Mouse (Mus musculus) cerebellum, adult 18-20 months (tissue): Measurements from ENCODE around the gene Gli2.

Experiments used
- DNase-seq, 2 experiments: peaks; one replicate each; pipeline ENCODE4 v3.0.0; 2021

Gli2 gene

GRCm38 (mm10) chr1:118940269-118940840, 113.1 kb downstream of the Gli2 start:
- DNase-seq: no peak

- no peak for DNase-seq
Observed at GRCm38 (mm10) chr1:118938206-118938605, 115.2 kb downstream of the Gli2 start.

- DNase-seq: no peak
Observed at GRCm38 (mm10) chr1:118936108-118936507, 117.3 kb downstream of the Gli2 start.

GRCm38 (mm10) chr1:118935518-118935917, 117.9 kb downstream of the Gli2 start:
- no peak for DNase-seq

GRCm38 (mm10) chr1:118932167-118932566, 121.3 kb downstream of the Gli2 start:
- DNase-seq: no peak

DNA sequence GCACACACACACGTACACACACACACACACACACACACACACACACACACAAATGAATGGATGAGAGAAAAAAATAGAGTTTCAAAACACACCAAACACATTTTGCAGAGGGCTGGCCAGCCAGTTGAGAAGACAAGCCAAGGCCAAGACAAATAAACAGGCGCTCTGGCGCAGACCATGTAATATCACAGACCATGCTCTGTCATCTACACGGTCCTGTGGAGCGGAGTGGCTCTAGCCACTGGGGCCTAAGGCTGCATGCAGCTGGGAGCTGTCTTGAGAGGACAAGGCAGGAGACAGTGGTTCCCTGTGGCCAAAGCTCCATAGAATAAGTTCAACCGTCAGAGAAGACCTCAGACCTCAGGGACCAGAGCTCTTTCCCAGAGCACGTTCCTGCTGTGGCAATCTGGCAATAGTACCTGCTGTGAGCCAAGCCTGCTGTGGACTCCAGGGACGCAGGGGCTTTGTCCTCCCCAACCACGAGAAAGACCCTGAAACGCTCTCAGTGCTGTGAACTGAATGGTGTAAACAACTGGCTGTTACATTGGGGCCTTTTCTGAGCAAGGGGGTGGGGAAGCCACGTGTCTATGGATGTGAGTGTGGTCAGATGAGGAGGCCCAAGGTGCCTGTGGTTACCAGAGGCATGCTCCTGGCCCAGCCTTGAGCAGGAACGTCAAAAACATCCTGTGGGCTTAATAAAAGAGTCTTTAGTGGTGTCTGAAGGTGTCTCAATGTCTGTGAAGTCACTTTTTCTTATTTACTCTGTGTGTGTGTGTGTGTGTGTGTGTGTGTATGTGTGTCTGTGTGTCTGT, 125.7 kb downstream of the Gli2 start:
- no peak for DNase-seq

- DNase-seq: no peak
Observed at GRCm38 (mm10) chr1:118926556-118926955, 126.9 kb downstream of the Gli2 start.

- DNase-seq: peak in 1 of 2 experiments; percentile 20
Observed at GRCm38 (mm10) chr1:118922189-118922588, 131.2 kb downstream of the Gli2 start.

DNA sequence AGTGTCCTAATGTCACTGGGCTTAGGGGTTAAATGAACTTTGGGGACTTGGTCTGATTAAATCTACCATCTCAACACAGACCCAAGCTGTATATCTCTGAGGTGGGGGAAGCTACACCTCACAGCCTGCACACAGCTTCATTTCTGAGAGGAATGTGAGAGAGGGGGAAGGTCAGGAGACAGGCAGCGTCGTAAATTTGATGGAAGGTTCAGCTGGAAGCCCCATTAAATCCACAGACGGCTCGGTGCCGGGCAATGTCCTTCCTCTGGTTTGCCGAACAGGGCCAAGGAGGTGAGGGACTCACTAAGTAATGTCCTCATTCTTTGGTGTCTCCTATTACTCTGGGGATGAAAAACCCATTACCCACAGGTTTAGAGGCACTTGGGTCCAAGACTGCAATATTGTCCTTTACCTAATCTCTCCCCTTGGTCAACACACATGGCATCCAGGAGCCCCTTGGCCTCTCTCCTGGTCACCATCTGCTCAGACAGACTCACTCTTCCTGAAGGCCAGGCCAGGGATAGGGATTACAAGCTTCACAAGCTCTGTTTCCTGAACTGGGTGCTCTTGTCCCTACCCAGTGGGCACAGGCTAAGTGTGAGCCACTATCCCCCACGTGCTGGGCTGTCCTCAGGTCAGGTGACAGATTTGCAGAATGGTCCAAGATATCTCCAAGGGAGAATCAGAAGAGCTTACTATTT, 135.7 kb downstream of the Gli2 start:
- peak; percentile 23 to 44 for DNase-seq

- no peak for DNase-seq
Observed at GRCm38 (mm10) chr1:118916477-118917075, 136.8 kb downstream of the Gli2 start.

DNA sequence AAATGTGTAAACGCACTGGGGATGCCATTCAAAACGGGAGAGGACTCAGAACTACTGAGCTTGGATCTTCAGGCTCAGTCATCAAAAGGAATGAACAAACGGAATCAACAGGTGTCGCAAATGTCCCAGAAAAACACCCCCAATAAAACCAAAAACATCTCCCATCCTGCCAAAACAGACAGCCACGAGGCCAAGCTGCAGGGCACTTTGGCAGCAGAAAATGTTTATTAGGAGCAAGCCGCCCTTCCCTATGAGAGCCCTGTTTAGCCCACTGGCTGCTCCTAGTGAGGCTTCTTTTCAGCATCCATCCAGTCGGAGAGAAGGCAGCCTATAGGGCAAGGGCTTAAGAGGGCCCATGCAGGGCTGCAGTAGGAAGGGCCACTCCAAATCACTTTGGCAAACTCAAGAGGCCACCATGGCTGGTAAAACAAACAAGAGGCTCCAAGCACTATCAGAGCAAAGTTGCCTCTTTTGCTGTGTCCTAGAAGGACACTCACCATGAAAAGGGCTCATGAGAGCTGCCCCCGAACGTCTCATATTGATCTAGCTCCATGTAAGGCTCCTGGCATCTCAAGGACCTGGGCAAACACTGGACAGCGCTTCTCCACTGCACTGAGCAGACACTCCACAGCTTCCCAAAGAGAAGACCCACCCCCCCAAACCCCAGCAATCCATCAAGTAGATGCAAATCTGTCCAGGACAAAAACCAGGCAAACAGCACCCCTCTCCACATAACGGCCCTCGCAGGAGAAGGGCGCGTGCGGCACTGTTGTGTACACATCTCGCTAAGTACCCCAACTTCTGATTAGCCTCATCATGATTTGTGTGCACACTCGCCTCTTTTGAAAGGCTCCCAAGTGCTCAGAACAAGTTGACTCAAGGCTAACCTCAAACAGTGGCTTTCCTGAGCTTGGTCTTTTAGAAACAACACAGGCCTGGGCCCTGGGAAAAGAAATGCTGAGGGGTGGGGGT, 139.7 kb downstream of the Gli2 start:
- DNase-seq: no peak

- DNase-seq: no peak
Observed at GRCm38 (mm10) chr1:118912929-118913328, 140.5 kb downstream of the Gli2 start.

DNA sequence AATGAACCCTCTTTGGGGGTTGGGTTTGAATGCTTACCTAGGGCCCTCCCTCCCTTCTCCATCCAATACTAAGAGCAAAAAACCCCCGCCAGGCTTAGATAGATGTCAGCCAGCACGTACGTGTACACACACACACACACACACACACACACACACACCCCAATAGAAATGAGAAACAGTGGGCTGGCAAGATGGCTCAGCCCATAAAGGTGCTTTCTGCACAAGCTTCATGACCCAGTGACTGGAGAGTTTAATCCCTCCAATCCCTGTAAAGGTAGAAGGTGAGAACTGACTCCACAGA, 142.0 kb downstream of the Gli2 start:
- no peak for DNase-seq

- DNase-seq: no peak
Observed at GRCm38 (mm10) chr1:118910693-118911426, 142.6 kb downstream of the Gli2 start.

DNA sequence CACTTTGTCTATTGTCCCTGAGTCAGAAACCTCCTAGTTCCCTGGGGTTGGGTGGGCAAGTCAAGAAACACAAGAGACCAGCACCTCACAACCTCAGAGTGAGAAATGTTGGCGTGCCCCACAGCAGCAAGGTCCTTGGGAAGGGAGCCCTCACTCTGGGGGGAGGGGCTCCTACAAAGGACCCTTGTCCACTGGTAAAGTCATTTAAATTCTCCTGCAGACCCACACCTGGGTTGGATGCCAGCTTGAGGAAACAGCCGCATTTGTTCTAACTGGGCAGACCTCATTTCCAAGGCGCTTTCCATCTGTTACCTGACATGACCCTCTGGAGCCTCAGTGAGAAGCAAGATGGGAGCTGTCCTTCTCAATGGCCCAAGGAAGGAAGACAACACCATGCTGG, 144.4 kb downstream of the Gli2 start:
- no peak for DNase-seq

DNA sequence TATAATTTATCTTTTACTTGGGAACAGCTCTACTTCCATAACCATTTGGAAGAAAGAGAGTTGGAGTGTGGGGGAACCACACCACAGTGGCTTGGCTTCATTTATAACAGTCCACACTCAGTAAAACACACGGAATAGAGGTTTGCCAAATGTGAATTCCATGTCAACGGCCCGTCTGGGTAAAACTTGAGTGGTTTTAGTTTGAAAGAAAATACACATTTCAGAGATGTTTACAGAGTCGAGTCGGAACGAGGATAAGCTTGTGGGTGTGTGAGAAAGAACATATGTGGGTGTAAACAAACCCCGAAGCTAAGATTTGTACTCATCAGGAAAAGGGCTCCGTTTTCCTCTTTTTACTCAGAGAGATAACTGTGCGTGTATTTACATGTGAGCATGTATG, 145.8 kb downstream of the Gli2 start:
- no peak for DNase-seq

DNA sequence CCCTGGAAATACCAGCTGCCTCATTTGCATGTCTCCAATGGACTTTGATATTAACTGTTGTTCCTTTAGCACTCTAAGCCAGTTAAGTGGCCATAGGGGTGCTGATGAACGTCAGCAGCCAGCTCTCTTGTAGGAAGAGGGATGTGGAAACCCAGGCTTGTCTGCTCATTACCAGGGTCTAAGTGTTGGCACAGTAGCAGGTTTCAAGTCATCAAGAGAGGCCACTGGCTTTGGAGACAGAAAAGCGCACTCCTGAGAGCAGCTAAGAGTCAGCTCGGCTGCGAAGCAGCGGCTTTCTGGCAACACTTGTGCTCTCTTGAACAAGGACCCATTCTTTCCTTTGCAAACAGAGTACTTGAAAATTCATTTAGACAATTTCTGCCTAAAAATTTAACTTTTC, 148.1 kb downstream of the Gli2 start:
- DNase-seq: no peak

DNA sequence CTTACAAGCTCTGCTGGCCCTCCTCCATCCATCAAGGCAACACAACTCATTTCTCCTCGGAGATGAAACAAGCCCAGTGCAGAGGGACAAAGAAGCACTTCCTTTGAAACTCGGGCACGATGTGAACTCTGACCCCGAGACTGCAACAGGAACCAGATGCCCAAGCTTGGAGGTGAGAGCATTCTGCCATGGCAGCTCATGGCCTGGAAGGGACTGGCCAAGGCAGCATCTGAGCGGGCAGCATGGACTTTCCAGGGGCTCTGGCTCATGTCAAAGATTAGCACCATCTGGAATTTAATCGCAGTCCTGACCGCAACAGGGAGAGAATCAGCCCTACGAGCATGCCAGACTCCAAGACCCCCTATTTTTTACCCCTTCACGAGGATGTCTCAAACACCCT, 148.5 kb downstream of the Gli2 start:
- no peak for DNase-seq

GRCm38 (mm10) chr1:118904431-118904830, 149.0 kb downstream of the Gli2 start:
- no peak for DNase-seq

DNA sequence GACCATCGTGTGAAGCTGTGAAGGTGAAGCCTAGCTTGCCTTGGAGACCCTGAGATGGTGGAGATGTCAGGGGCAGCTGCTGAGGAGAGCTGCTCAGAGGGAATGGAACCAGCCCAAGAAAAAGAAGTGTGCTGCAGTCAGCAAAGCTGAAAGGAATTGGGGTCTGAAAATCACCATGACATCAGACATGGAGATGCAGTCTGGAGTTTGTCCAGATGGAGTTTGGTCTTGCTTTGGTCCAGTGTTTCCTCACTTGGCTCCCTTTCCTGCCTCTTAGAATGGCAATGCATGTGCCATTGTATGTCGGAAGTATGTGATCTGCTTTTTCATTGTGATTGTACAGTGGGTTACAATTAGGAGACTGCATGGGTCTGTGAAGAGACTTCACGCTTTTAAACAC, 149.7 kb downstream of the Gli2 start:
- DNase-seq: no peak

GRCm38 (mm10) chr1:118901868-118902586, 151.4 kb downstream of the Gli2 start:
- DNase-seq: no peak
